Mouse (Mus musculus) cerebellum, adult 11 months (tissue): ENCODE measurements around the gene Serpina10.
"Not testable (repeated sequence)": the region's sequence is repeated elsewhere in the genome, so short reads cannot be mapped to it uniquely, and the experiment has no call there.

Experiments used
- DNase-seq: peaks from one replicate; pipeline ENCODE4 v3.0.0; 2022

The Serpina10 gene

GRCm38 (mm10) chr12:103601839-103602238 is 29.4 kb downstream of the Serpina10 start:
- no peak for DNase-seq

DNA sequence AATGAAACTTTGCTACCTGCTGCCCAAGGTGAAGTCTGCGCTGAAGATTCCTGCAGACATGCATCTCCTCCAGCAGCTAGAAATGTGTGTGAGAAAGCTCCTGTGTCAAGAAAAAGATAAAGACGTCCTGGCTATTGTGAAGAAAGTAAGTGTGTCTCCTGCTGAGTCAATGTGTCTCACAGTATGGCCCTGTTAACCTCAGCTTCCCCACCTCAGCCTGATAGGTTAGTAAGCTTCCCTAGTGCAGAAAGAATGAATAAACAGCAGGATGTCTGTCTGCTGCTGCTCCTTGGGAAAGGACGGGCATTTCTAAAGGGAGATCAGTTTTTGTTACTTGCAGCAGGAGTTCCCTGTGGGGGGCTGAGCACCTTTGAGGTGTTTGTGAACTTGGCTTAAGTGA is 30.9 kb downstream of the Serpina10 start:
- no peak for DNase-seq

- DNase-seq = no peak
Observed at GRCm38 (mm10) chr12:103598411-103598810, 32.8 kb downstream of the Serpina10 start.

DNA sequence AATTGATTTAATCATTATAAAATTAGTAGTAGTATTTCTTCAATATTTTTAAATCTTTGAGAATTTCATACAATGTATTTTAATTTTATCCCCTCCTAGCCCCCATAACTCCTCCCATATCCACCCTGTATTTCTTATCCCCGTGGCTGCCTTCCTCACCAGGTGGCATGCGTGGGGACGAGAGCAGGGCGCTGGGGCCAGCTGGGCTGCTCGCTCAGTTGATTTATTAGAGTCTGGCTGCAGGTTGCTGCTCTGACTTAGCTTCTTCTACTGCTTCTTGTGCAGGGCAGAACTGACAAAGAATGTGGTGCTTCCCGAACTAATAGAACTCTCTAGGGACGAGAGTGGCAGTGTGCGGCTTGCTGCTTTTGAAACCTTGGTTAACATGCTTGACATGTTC is 47.5 kb downstream of the Serpina10 start:
- DNase-seq = no peak

- not testable (repeated sequence) for DNase-seq
Observed at GRCm38 (mm10) chr12:103578148-103578547, 53.1 kb downstream of the Serpina10 start.

DNA sequence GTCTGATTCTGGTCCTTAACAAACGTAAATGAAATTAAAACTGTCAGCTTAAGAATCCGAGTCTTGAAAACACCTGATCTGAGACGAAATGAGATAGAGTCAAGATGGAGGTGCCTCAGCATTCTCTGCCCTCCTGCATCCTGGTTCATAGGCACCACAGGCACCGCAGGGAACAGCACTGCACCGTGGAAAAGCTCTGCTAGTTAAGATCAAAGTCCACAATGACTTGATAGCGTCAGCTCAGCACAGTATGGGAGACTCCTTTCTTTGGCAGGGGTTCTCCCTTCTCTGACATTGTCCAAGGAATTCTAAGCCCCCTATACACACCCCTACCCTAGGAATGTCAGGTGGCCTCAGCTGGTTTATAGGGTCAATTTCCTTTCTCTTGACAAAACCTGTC is 61.6 kb downstream of the Serpina10 start:
- DNase-seq = no peak

DNA sequence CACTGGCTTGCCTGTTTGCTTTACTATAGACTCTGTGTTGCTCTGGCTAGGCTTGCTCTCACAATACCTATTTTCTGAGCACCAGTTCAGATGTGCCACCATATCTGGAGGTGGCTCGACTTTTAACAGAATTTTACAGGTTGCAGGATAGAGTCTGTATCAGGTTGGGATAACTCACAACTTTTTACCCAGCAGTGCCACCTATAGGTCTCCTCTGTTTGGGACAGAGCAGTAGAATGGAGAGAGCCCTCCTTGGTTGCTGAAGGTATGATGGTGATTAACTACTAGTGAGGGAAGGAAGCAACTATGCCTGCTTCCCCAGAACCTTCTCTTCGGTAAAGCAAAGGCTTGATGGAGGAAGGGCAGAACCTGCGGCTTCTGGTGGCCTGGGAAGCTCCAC is 64.1 kb downstream of the Serpina10 start:
- DNase-seq = no peak

DNA sequence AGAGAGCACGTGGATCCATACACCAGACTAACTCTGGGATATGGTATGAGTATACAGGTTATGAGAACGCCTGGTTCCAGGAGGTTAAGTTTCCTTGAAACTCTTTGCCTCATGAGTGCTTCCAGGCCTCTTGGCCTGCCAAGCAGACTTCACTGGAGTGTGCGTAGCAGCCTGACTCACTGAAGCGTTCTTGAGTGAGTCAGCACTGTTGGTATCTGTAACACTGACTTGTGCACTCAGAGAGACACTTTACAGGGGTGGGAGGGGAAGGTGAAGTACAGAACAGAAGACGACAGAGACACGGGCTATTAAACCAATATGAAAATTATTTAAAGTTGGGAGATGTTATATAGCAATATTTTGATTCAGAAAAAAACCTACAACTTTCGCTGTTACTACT is 66.1 kb downstream of the Serpina10 start:
- DNase-seq = no peak
